Mouse (Mus musculus): ENCODE data around the gene Celf1.

GRCm38 (mm10) chr2:90965466-90966080 is 25.4 kb downstream of the Celf1 start:
- TF ChIP-seq CTCF (IDR thresholded peaks at IDR 0.05; ENCODE audit: insufficient read depth, low read depth, low read length) (no peak), POLR2A (IDR thresholded peaks at IDR 0.05; ENCODE audit: insufficient read depth, low read depth, low read length) (no peak)
